Mouse (Mus musculus) G1E (cell line): Measurements from ENCODE around the gene Ccdc187. TPM values are rescaled to one million over a fixed set of nuclear protein-coding genes. Genes with fewer than 3 reads are reported as not detected.
A peak's percentile ranks its signal among the peaks of the same experiment; 100 is the strongest.

Experiments used
- ATAC-seq: 2 replicates; pipeline ENCODE4 v1.8.0; 2016; ENCODE audit warnings: mild to moderate bottlenecking; ENCODE audit not compliant: insufficient number of reproducible peaks, poor library complexity, low FRiP score, severe bottlenecking; ENCODE audit errors: extremely low read depth
- DNase-seq: peaks from one replicate; pipeline ENCODE4 v3.0.0; 2012; ENCODE audit warnings: low spot score
- H3K27me3 ChIP-seq: 2 replicates; pipeline ENCODE4 v1.6.1; 2012; ENCODE audit warnings: mild to moderate bottlenecking, low read length, inconsistent platforms; ENCODE audit not compliant: insufficient read depth
- H3K36me3 ChIP-seq: replicated peaks from 2 replicates; pipeline ENCODE3; 2012; ENCODE audit warnings: mild to moderate bottlenecking, inconsistent platforms
- H3K4me1 ChIP-seq: 2 replicates; pipeline ENCODE4 v1.6.1; 2012; ENCODE audit warnings: low read depth, low read length, inconsistent platforms, mixed read lengths; ENCODE audit not compliant: insufficient read depth
- H3K4me3 ChIP-seq: 2 replicates; pipeline ENCODE4 v1.5.1; 2012; ENCODE audit warnings: low read depth, mild to moderate bottlenecking, inconsistent platforms, low read length, moderate library complexity, mixed read lengths
- H3K9me3 ChIP-seq: replicated peaks from 2 replicates; pipeline ENCODE4 v1.6.1; 2012; ENCODE audit warnings: inconsistent platforms
- CTCF ChIP-seq: IDR thresholded peaks from 2 replicates; pipeline ENCODE4 v1.5.1; 2012; ENCODE audit warnings: low read depth, low read length, inconsistent platforms, mixed read lengths
- GATA1 ChIP-seq: IDR thresholded peaks from 2 replicates; pipeline ENCODE4 v1.6.1; 2012; ENCODE audit warnings: borderline replicate concordance, low read length, inconsistent platforms, mixed read lengths
- GATA2 ChIP-seq: IDR thresholded peaks from 2 replicates; pipeline ENCODE4 v1.6.1; 2012; ENCODE audit warnings: low read depth, low read length, inconsistent platforms, borderline replicate concordance
- POLR2AphosphoS5 ChIP-seq: IDR thresholded peaks from 2 replicates; pipeline ENCODE4 v1.6.1; 2012; ENCODE audit warnings: low read depth, low read length, inconsistent platforms; ENCODE audit not compliant: insufficient replicate concordance
- TAL1 ChIP-seq: conservative IDR thresholded peaks from 2 replicates; pipeline ENCODE4 v1.6.1; 2012; ENCODE audit warnings: low read depth, low read length, inconsistent platforms, mixed read lengths
- polyA plus RNA-seq: library from polyadenylated mRNA; stranded (reverse); fragments of >175 nt; gene quantifications from 2 replicates; pipeline ENCODE4 v1.2.3, GENCODE M21; 2012
- total RNA-seq, 2 experiments: library from RNA; stranded (forward) in 1 of 2; stranded (reverse) in 1 of 2; fragments of 200-1000 nt in 1 of 2; fragments of >200 nt in 1 of 2; fragmentation: Nextera tagmentation in 1 of 2; gene quantifications; 2 replicates each; pipeline ENCODE4 v1.2.3; 2014 to 2017

Ccdc187 gene
- total and polyA plus RNA-seq, 3 experiments = 0.11 TPM; not detected in 2

DNA sequence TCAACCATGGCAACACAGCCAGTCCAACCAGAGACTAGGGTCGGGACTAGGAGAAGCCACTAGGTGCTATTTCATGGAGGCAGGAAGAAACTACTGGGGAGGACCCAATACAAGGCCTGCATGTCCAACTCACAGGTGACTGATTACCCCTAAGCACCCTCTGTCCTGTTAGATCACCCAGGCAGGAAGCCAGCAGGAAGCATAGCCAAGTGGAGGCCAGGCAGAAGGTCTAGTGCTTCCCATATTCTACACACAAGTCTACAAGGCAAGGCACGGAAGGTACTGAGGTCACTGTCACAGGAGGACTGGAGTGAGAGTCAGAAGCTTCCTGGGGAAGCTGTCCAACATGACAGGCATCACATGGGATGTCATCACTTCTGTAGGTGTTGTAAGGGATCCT is 59.6 kb downstream of the Ccdc187 start:
- peak; percentile 4 for DNase-seq
- no peak for ATAC-seq
- H3K9me3 ChIP-seq = no peaks in the 10 kb centered on the region
- TF ChIP-seq POLR2AphosphoS5 (no peak), TAL1 (no peak), CTCF (no peak), GATA2 (no peak), GATA1 (no peak)
- H3K27me3 ChIP-seq = peaks cover 2% of the 10 kb centered on the region
- H3K4me3 ChIP-seq = peak overlapping the region; percentile 50; the same call in 1 of the 2 replicates
- H3K36me3 ChIP-seq = peaks cover 48% of the 10 kb centered on the region
- peaks cover 62% of the 10 kb centered on the region for H3K4me1 ChIP-seq

DNA sequence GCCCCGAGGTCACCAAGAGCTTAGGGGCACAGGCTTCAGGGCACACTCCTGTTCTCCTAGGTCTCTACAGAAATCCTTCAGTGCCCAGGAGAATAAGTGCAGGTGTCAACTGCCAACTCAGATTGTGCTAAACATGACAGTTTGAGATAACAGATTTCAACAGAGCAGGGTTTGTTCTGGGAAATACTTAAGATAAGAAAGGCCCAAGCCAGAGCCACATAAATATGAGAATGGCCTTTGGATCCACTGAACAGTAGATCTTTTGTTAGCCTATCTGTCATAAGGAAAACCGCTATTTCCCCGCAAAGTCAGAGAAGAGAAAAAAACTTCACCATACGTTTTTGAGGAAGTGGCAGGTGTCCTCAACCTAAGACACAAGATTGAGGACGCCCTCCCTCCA is 60.1 kb downstream of the Ccdc187 start:
- TF ChIP-seq CTCF (no peak), TAL1 (peak; percentile 60)
- peak; percentile 39 for DNase-seq

GRCm38 (mm10) chr2:26231366-26231765 is 63.0 kb downstream of the Ccdc187 start:
- Histone ChIP-seq H3K4me1 (peaks cover 53% of the 10 kb centered on the region), H3K4me3 (no peak overlapping the region), H3K27me3 (no peaks in the 10 kb centered on the region), H3K36me3 (peaks cover 79% of the 10 kb centered on the region), H3K9me3 (no peaks in the 10 kb centered on the region)
- no peak for ATAC-seq
- TF ChIP-seq GATA1 (no peak), POLR2AphosphoS5 (no peak), TAL1 (no peak), GATA2 (no peak), CTCF (no peak)
- DNase-seq = no peak

More for the DNA sequence above, 60.1 kb downstream of the Ccdc187 start:
- no peaks in the 10 kb centered on the region for H3K9me3 ChIP-seq
- peaks cover 62% of the 10 kb centered on the region for H3K4me1 ChIP-seq
- H3K4me3 ChIP-seq = no peak overlapping the region
- no peak; the same call in 1 of the 2 replicates for ATAC-seq
- no peaks in the 10 kb centered on the region for H3K27me3 ChIP-seq
- H3K36me3 ChIP-seq = peaks cover 53% of the 10 kb centered on the region

- no peak for ATAC-seq
Measured at GRCm38 (mm10) chr2:26230253-26230652, 64.1 kb downstream of the Ccdc187 start.

DNA sequence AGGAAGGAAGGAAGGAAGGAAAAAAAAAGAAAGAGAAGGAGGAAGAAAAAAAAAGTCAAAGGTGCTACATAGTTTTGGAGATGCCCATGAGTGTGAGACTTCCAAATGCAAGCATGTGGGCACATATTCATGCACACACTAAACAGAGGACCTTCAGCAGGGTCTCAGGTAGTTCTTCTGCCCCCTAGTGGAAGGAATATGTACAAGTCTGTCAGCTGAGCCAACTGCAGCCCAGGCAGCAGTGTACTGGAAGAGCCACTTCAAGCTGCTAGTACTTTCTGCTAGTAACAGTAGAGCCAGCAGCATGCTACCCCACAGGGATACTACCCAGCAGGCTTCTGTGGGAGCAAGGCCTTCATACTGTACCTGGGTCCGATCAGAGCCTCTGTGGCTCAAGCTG is 66.6 kb downstream of the Ccdc187 start:
- Histone ChIP-seq H3K4me3 (no peak overlapping the region), H3K9me3 (no peaks in the 10 kb centered on the region), H3K27me3 (no peaks in the 10 kb centered on the region), H3K4me1 (peaks cover 20% of the 10 kb centered on the region), H3K36me3 (peaks cover 94% of the 10 kb centered on the region)
- DNase-seq (peak; percentile 65), ATAC-seq (peak; percentile 22; the same call in 1 of the 2 replicates)
- TF ChIP-seq CTCF = peak; percentile 66
- TF ChIP-seq TAL1 = no peak

More at GRCm38 (mm10) chr2:26230253-26230652, 64.1 kb downstream of the Ccdc187 start:
- Histone ChIP-seq H3K4me3 (no peak overlapping the region), H3K27me3 (no peaks in the 10 kb centered on the region), H3K9me3 (no peaks in the 10 kb centered on the region), H3K4me1 (peaks cover 42% of the 10 kb centered on the region), H3K36me3 (peaks cover 88% of the 10 kb centered on the region)
- no peak for TF ChIP-seq POLR2AphosphoS5
- no peak for TF ChIP-seq CTCF
- no peak for TF ChIP-seq GATA1
- no peak for TF ChIP-seq TAL1
- no peak for TF ChIP-seq GATA2
- no peak for DNase-seq

GRCm38 (mm10) chr2:26225242-26225641 is 69.1 kb downstream of the Ccdc187 start:
- H3K36me3 ChIP-seq = peaks cover 95% of the 10 kb centered on the region
- no peaks in the 10 kb centered on the region for H3K27me3 ChIP-seq
- H3K4me3 ChIP-seq = no peak overlapping the region
- DNase-seq (no peak), ATAC-seq (no peak)
- H3K4me1 ChIP-seq = no peaks in the 10 kb centered on the region; the same call in none of the 2 replicates
- no peaks in the 10 kb centered on the region for H3K9me3 ChIP-seq
- no peak for TF ChIP-seq CTCF
- no peak for TF ChIP-seq GATA2
- TF ChIP-seq TAL1 = no peak
- no peak for TF ChIP-seq GATA1
- TF ChIP-seq POLR2AphosphoS5 = no peak

GRCm38 (mm10) chr2:26223961-26224360 is 70.4 kb downstream of the Ccdc187 start:
- H3K27me3 ChIP-seq = no peaks in the 10 kb centered on the region
- H3K4me3 ChIP-seq = no peak overlapping the region
- ATAC-seq (no peak), DNase-seq (no peak)
- no peaks in the 10 kb centered on the region; the same call in none of the 2 replicates for H3K4me1 ChIP-seq
- TF ChIP-seq CTCF (no peak), TAL1 (no peak), GATA2 (no peak), GATA1 (no peak), POLR2AphosphoS5 (no peak)
- H3K36me3 ChIP-seq = peaks cover 97% of the 10 kb centered on the region
- no peaks in the 10 kb centered on the region for H3K9me3 ChIP-seq
